Mouse (Mus musculus) NIH3T3 (cell line): ENCODE measurements at regions not wholly inside any gene's neighbourhood (a gene's known extent, or its start where the extent isn't known, plus 50 kb on each side); places are given as distances from the start of the nearest gene placed in this dataset.

Source experiments
- DNase-seq: peaks from one replicate; pipeline ENCODE4 v3.0.0-alpha.2; 2012; ENCODE audit warnings: low read depth

GRCm38 (mm10) chr5:80326986-80327385, 693.0 kb upstream of the Adgrl3 start:
- no peak for DNase-seq

- DNase-seq = no peak
These were observed 674.8 kb upstream of the Adgrl3 start for GRCm38 (mm10) chr5:80345155-80345554.

- DNase-seq = peak; percentile 2
These were observed 661.7 kb upstream of the Adgrl3 start for GRCm38 (mm10) chr5:80358271-80358670.

DNA sequence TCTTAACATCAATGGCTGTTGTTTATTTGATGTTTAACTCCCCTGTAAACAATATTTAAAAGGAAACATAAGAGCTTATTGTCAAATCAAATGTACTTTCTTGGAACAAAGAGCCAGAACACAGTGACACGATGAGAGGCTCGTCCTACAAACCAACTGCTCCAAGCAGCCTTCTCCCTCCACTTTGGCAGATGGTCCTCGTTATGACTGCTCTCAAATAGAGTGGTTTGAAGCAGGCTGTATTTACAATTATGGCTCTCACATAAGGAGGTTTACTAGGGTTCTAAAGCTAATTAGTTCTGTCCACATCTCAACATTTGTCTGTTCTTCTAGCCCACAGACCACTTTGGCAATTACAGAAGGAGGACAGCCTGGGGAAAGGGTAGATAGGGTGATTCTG, 626.3 kb upstream of the Adgrl3 start:
- DNase-seq = no peak

- no peak for DNase-seq
These were observed 617.3 kb upstream of the Adgrl3 start for GRCm38 (mm10) chr5:80402666-80403065.

DNA sequence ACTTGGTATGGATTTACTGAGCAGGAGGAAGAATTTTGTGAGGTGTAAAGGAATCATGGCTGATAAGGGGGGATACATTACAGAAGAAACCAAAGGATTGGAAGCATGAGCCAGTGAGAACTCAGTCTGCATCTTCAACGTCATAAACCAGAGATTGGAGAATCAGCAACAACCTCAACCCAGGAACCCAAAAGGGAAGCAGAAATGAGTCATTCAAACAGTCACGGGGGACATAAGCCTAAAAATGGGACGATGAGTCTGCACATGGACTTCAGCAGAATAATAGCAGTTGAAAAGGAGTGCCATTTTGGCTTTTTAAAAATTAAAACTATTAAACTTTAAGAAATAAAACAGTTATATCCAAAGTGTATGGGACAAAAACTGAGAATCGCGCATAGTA, 603.8 kb upstream of the Adgrl3 start:
- DNase-seq = no peak
